Mouse (Mus musculus) thymus, postnatal 4 days (tissue): ENCODE measurements around the gene Mxra8.

Experiments used
- DNase-seq: peaks from one replicate; pipeline ENCODE4 v3.0.0; 2021

Mxra8 gene

GRCm38 (mm10) chr4:155868614-155869298 lies 29.3 kb downstream of the Mxra8 start:
- peak; percentile 28 for DNase-seq

- peak; percentile 97 for DNase-seq
Measured at GRCm38 (mm10) chr4:155869317-155870033, 30.0 kb downstream of the Mxra8 start, which contains the start of the genes Cptp and Ints11. Gene Cptp, minus strand, starts transcription at chr4:155869440. Gene Ints11, plus strand, starts transcription at chr4:155869546.

GRCm38 (mm10) chr4:155871404-155871803 lies 31.9 kb downstream of the Mxra8 start:
- no peak for DNase-seq

GRCm38 (mm10) chr4:155883587-155883986 lies 44.1 kb downstream of the Mxra8 start:
- DNase-seq: no peak

- DNase-seq: no peak
Measured at GRCm38 (mm10) chr4:155886330-155886729, 46.9 kb downstream of the Mxra8 start.

- no peak for DNase-seq
Measured at GRCm38 (mm10) chr4:155887674-155888073, 48.2 kb downstream of the Mxra8 start.

- DNase-seq: no peak
Measured at GRCm38 (mm10) chr4:155888181-155888580, 48.7 kb downstream of the Mxra8 start.

- DNase-seq: peak; percentile 5
Measured at GRCm38 (mm10) chr4:155889316-155889715, 49.8 kb downstream of the Mxra8 start.

- no peak for DNase-seq
Measured at GRCm38 (mm10) chr4:155891011-155891471, 51.6 kb downstream of the Mxra8 start.

GRCm38 (mm10) chr4:155891551-155892001 lies 52.1 kb downstream of the Mxra8 start, which contains the start of the genes Pusl1 and Acap3:
Gene Pusl1, minus strand, starts transcription at chr4:155891781.
Gene Acap3, plus strand, starts transcription at chr4:155891822.
- DNase-seq: peak; percentile 100

GRCm38 (mm10) chr4:155892017-155892416 lies 52.5 kb downstream of the Mxra8 start:
- peak; percentile 91 for DNase-seq

- peak; percentile 68 for DNase-seq
Measured at GRCm38 (mm10) chr4:155892438-155893211, 53.1 kb downstream of the Mxra8 start.

- peak; percentile 6 for DNase-seq
Measured at GRCm38 (mm10) chr4:155893212-155893690, 53.8 kb downstream of the Mxra8 start.
